Mouse (Mus musculus): ENCODE measurements around the gene Hist1h2bf. TPM values are rescaled to one million over a fixed set of nuclear protein-coding genes. Genes with fewer than 3 reads are reported as not detected.

Gene Hist1h2bf
- total and polyA plus RNA-seq, 2 experiments = 4.6 TPM; not detected in 1

GRCm38 (mm10) chr13:23556906-23557305, 17.1 kb downstream of the Hist1h2bf start:
- Histone ChIP-seq H3K9ac (ENCODE audit: low read depth, low read length) (no peak overlapping the region), H3K36me3 (ENCODE audit: control insufficient read depth, insufficient read depth, low read length) (no peaks in the 10 kb centered on the region), H3K27ac (replicated peaks; ENCODE audit: insufficient read depth, low read depth, low read length) (no peak overlapping the region), H3K27me3 (ENCODE audit: control insufficient read depth, insufficient read depth, low read length) (no peaks in the 10 kb centered on the region), H3K4me1 (ENCODE audit: control insufficient read depth, insufficient read depth, low read length) (0 out of 2 replicates have a peak, but pooled peaks cover 2% of the 10 kb centered on the region), H3K4me3 (ENCODE audit: insufficient read depth, low read depth, low read length) (no peak overlapping the region), H3K79me2 (ENCODE audit: control insufficient read depth, insufficient read depth, low read length) (no peaks in the 10 kb centered on the region)
- DNase-seq (ENCODE audit: extremely low read depth, low read depth, low spot score) = no peak
- TF ChIP-seq POLR2A (IDR thresholded peaks at IDR 0.05; ENCODE audit: extremely low read depth, insufficient read depth, low read length) = no peak
- TF ChIP-seq CTCF (IDR thresholded peaks at IDR 0.05; ENCODE audit: low read depth, low read length) = no peak
- WGBS = 44% methylated on average over 3 of the region's 3 CpGs

GRCm38 (mm10) chr13:23555839-23556416, 18.1 kb downstream of the Hist1h2bf start:
- peak; percentile 91 for DNase-seq (ENCODE audit: extremely low read depth, low read depth, low spot score)
- Histone ChIP-seq H3K79me2 (ENCODE audit: control insufficient read depth, insufficient read depth, low read length) (no peaks in the 10 kb centered on the region), H3K9ac (ENCODE audit: low read depth, low read length) (peak overlapping the region; percentile 43), H3K4me3 (ENCODE audit: insufficient read depth, low read depth, low read length) (peak overlapping the region; percentile 66), H3K4me1 (ENCODE audit: control insufficient read depth, insufficient read depth, low read length) (0 out of 2 replicates have a peak, but pooled peaks cover 2% of the 10 kb centered on the region), H3K27ac (replicated peaks; ENCODE audit: insufficient read depth, low read depth, low read length) (peak overlapping the region; percentile 24), H3K36me3 (ENCODE audit: control insufficient read depth, insufficient read depth, low read length) (no peaks in the 10 kb centered on the region), H3K27me3 (ENCODE audit: control insufficient read depth, insufficient read depth, low read length) (no peaks in the 10 kb centered on the region)
- TF ChIP-seq CTCF (IDR thresholded peaks at IDR 0.05; ENCODE audit: low read depth, low read length) = no peak
- WGBS = under 1% methylated on average over 18 of the region's 18 CpGs

- no peaks in the 10 kb centered on the region; the same call in 1 of the 2 replicates for H3K4me1 ChIP-seq (ENCODE audit: control insufficient read depth, insufficient read depth, low read length)
- peak overlapping the region; percentile 43 for H3K9ac ChIP-seq (ENCODE audit: low read depth, low read length)
- no peaks in the 10 kb centered on the region for H3K79me2 ChIP-seq (ENCODE audit: control insufficient read depth, insufficient read depth, low read length)
- peak overlapping the region; percentile 27 for H3K27ac ChIP-seq (replicated peaks; ENCODE audit: insufficient read depth, low read depth, low read length)
- under 1% methylated on average over 54 of the region's 54 CpGs for WGBS
- H3K27me3 ChIP-seq (ENCODE audit: control insufficient read depth, insufficient read depth, low read length) = no peaks in the 10 kb centered on the region
- peak overlapping the region; percentile 66 for H3K4me3 ChIP-seq (ENCODE audit: insufficient read depth, low read depth, low read length)
- TF ChIP-seq POLR2A (IDR thresholded peaks at IDR 0.05; ENCODE audit: extremely low read depth, insufficient read depth, low read length) (peak; percentile 90), CTCF (IDR thresholded peaks at IDR 0.05; ENCODE audit: low read depth, low read length) (no peak)
- no peaks in the 10 kb centered on the region for H3K36me3 ChIP-seq (ENCODE audit: control insufficient read depth, insufficient read depth, low read length)
- DNase-seq (ENCODE audit: extremely low read depth, low read depth, low spot score) = peak; percentile 80
Observed at GRCm38 (mm10) chr13:23554925-23555838, 18.8 kb downstream of the Hist1h2bf start.

- Histone ChIP-seq H3K36me3 (ENCODE audit: control insufficient read depth, insufficient read depth, low read length) (no peaks in the 10 kb centered on the region), H3K4me1 (ENCODE audit: control insufficient read depth, insufficient read depth, low read length) (no peaks in the 10 kb centered on the region; the same call in 1 of the 2 replicates), H3K4me3 (ENCODE audit: insufficient read depth, low read depth, low read length) (no peak overlapping the region; the same call in 1 of the 2 replicates), H3K79me2 (ENCODE audit: control insufficient read depth, insufficient read depth, low read length) (no peaks in the 10 kb centered on the region), H3K27me3 (ENCODE audit: control insufficient read depth, insufficient read depth, low read length) (no peaks in the 10 kb centered on the region), H3K9ac (ENCODE audit: low read depth, low read length) (no peak overlapping the region), H3K27ac (replicated peaks; ENCODE audit: insufficient read depth, low read depth, low read length) (no peak overlapping the region)
- TF ChIP-seq CTCF (IDR thresholded peaks at IDR 0.05; ENCODE audit: low read depth, low read length) (no peak), POLR2A (IDR thresholded peaks at IDR 0.05; ENCODE audit: extremely low read depth, insufficient read depth, low read length) (no peak)
- DNase-seq (ENCODE audit: extremely low read depth, low read depth, low spot score) = peak; percentile 29
- 9% methylated on average over 9 of the region's 9 CpGs for WGBS
Observed at GRCm38 (mm10) chr13:23554393-23554792, 19.6 kb downstream of the Hist1h2bf start.

GRCm38 (mm10) chr13:23552962-23553361, 21.0 kb downstream of the Hist1h2bf start, which contains the start of gene Hist1h1d:
TSS of gene Hist1h1d (plus strand) at chr13:23553262.
- no peaks in the 10 kb centered on the region for H3K36me3 ChIP-seq (ENCODE audit: control insufficient read depth, insufficient read depth, low read length)
- no peaks in the 10 kb centered on the region; the same call in 1 of the 2 replicates for H3K4me1 ChIP-seq (ENCODE audit: control insufficient read depth, insufficient read depth, low read length)
- TF ChIP-seq CTCF (IDR thresholded peaks at IDR 0.05; ENCODE audit: low read depth, low read length) (no peak), POLR2A (IDR thresholded peaks at IDR 0.05; ENCODE audit: extremely low read depth, insufficient read depth, low read length) (no peak)
- H3K9ac ChIP-seq (ENCODE audit: low read depth, low read length) = no peak within 1 kb of the TSS
- no peaks in the 10 kb centered on the region for H3K27me3 ChIP-seq (ENCODE audit: control insufficient read depth, insufficient read depth, low read length)
- H3K4me3 ChIP-seq (ENCODE audit: insufficient read depth, low read depth, low read length) = no peak within 1 kb of the TSS
- no peak for DNase-seq (ENCODE audit: extremely low read depth, low read depth, low spot score)
- H3K27ac ChIP-seq (replicated peaks; ENCODE audit: insufficient read depth, low read depth, low read length) = no peak within 1 kb of the TSS
- H3K79me2 ChIP-seq (ENCODE audit: control insufficient read depth, insufficient read depth, low read length) = no peaks in the 10 kb centered on the region
